Mouse (Mus musculus) bone marrow, adult 2 months (tissue): ENCODE measurements around the gene Pcgf2.

Experiments
- CTCF ChIP-seq: fragments of 200-500 bp; IDR thresholded peaks from 2 replicates; pipeline ENCODE4 v1.5.1; 2011; ENCODE audit warnings: low read length, control low read depth; ENCODE audit not compliant: control insufficient read depth, insufficient read depth
- POLR2A ChIP-seq: fragments of 200-500 bp; IDR thresholded peaks from 2 replicates; pipeline ENCODE4 v1.6.1; 2011; ENCODE audit warnings: low read depth, mild to moderate bottlenecking, control low read depth, low read length, borderline replicate concordance; ENCODE audit not compliant: control insufficient read depth

- TF ChIP-seq CTCF (no peak), POLR2A (no peak)
Measured at GRCm38 (mm10) chr11:97739155-97739554, 38.9 kb upstream of the Pcgf2 start.
